Mouse (Mus musculus): ENCODE results near the gene Stx18. TPM values are rescaled to one million over a fixed set of nuclear protein-coding genes. Genes with fewer than 3 reads are reported as not detected.

The Stx18 gene
- total RNA-seq, 2 experiments from 2014 or later = 30.9 to 47.2 TPM

DNA sequence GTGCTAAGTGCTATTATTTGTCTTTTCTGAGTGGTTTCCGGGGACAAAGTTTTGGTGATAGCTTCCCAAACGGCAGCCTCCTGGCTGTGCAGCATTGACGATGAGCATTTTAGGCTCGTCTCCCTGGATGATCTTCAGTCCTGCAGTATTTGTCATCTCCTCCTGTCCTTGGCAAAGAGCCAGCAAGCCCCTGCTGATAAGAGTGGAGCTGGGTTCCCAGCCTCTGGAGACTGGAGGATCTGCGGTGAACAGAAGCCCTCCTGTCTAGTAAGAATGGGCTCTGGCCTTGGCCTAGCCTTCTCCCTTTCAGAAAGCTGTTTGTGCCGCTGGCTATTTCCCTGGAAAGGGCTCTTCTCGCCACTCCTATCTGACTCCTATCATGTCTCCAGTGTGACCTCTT lies 83.2 kb downstream of the Stx18 start:
- no peak for ATAC-seq (replicated peaks; ENCODE audit: poor library complexity, severe bottlenecking)

GRCm38 (mm10) chr5:38126519-38127306 lies 88.2 kb downstream of the Stx18 start:
- ATAC-seq (replicated peaks; ENCODE audit: poor library complexity, severe bottlenecking) = no peak

- ATAC-seq (replicated peaks; ENCODE audit: poor library complexity, severe bottlenecking) = no peak
These were observed 90.8 kb downstream of the Stx18 start for GRCm38 (mm10) chr5:38129339-38129738.

- ATAC-seq (replicated peaks; ENCODE audit: poor library complexity, severe bottlenecking) = no peak
These were observed 97.7 kb downstream of the Stx18 start for GRCm38 (mm10) chr5:38136247-38136646.

DNA sequence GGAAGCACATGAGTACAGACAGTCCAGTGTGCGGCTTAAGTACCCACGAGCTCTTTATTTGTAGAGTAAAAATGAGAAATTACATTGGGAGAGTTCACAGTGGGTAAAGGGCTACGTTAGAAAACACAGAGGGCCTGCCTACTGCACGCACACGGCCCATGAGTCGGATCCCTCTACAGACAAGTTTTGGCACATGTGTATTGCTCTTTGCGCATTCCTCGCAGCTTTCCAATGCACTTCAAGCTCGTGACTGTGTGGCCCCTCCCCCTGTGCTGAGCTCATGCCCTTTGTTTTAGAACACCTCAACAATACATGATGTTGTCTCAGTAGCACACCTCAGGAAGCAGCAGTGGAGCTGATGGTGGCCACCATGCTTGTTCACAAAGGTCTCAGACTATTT lies 98.6 kb downstream of the Stx18 start:
- no peak; the same call in 1 of the 2 replicates for ATAC-seq (replicated peaks; ENCODE audit: poor library complexity, severe bottlenecking)

DNA sequence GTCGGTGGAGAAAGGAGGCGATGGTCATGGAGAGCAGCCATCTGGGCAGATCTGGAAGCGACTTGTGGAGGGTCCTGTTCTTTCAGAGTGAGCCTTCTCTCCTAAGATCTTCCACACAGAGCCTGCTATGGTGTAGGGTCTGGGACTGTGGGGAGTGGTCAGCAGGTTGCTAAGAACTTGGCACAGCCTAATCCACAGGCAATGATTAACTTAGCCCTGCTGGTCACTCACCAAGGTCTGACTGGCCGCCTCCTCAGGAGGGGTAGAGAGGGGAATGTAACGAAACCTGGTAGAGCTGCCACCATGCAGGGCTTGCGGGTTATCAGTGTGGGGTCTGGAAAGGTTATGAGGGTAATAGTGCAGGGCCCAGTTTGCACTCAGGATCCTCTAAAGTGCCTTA lies 102.4 kb downstream of the Stx18 start:
- ATAC-seq (replicated peaks; ENCODE audit: poor library complexity, severe bottlenecking) = no peak

DNA sequence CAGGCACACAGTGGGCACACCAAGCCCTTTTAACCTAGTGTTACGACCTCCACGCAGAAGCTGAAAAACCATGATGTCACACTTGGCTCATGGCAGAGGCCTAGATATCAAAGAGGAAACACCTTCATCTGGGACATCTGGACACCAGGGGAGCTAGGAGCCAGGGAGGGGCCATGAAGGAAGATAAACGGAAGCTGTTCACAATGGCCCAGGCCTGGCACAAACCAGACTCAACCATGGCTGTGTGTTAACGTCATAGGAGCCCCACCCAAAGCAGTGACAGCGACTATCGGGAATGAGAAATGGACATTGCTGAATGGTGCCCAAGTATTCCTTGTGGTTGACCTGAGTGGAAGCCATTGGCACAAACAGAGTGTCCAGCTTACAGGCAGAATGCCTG lies 108.0 kb downstream of the Stx18 start:
- no peak for ATAC-seq (replicated peaks; ENCODE audit: poor library complexity, severe bottlenecking)

- ATAC-seq (replicated peaks; ENCODE audit: poor library complexity, severe bottlenecking) = no peak
These were observed 112.7 kb downstream of the Stx18 start for GRCm38 (mm10) chr5:38151264-38151663.

- no peak for ATAC-seq (replicated peaks; ENCODE audit: poor library complexity, severe bottlenecking)
These were observed 113.9 kb downstream of the Stx18 start for GRCm38 (mm10) chr5:38152201-38153108.

GRCm38 (mm10) chr5:38153636-38154035 lies 115.1 kb downstream of the Stx18 start:
- no peak for ATAC-seq (replicated peaks; ENCODE audit: poor library complexity, severe bottlenecking)

DNA sequence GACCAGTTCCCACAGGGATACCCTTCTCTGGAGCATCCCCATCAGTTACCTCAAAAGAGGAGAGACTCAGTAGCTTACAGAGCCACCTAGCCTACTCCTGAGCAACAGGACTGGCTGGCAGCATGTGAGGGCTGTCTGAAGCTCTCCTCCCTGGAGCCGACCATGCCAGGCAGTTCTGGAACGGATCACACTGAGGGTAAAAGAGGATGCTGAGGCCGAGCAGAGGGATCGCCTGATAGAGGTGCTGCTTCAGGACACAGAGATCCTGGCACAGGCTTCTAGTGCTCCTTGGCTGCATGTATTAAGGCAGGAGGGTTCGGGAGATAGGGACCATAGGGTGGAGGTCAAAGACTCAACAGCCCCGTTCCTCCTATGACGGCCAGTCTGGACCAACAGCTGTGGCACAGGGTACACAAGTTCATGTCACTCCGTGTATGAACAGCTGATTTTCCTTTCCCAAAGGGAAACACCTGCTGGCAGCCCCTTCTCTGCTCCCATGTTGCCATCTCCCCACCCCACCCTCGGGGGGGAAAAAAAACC lies 119.0 kb downstream of the Stx18 start:
- ATAC-seq (replicated peaks; ENCODE audit: poor library complexity, severe bottlenecking) = no peak

DNA sequence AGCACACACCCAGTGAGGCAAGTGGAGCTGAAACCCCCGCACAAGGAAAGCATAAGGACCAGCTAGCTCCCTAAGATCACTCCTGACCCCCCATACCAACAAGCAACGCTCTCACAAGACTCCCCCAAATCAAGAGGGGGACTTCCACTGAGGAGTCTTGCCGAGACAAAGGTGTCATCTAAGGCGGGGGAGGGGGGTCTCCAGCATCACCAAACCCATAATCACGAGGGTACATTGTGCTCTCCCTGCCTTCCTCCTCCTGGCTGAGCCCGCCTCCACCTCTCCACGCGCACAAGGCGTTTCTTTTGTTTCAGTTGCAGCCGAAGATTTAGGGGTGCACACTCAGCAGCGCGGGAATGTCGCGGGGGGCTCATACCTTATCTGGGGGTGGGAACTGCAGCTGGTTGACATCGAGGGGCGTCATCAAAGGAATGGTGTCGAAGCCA lies 120.0 kb downstream of the Stx18 start:
- 0 out of 2 replicates have a peak, but pooled peaks have one; percentile 3 for ATAC-seq (replicated peaks; ENCODE audit: poor library complexity, severe bottlenecking)

DNA sequence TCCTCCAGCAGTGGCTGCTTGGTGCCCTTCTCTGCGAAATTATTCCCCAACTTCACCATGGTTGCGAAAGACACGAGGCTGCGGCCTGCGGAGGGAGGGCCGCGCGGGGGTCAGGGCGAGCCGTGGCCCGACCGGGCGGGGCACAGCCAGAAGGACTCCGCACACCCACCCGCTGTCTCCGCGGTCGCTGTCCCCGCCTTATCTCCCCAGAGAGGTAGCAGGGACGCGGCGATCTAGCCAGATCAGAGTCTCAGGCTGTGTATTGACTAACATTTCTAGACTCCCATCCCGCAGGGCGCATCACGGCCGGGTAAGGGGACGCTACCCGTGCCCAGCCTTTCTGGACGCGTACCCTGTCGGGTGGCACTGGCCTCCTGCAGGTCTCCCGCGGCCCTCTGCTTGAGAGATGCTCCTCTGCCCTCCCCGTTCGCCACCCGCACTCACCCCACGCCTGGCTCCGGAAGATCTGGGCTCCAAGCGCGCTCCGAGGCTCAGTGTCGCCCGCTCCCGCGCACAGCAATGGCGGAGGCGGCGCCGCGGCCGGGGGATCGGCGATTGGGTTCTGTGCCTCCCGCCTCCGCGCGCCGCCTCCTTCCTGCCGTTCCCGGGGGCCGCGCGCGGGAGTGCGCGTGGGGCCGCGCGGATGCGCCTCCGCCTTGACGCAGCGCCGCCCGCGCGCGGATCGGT lies 120.5 kb downstream of the Stx18 start:
- ATAC-seq (replicated peaks; ENCODE audit: poor library complexity, severe bottlenecking) = peak; percentile 59

DNA sequence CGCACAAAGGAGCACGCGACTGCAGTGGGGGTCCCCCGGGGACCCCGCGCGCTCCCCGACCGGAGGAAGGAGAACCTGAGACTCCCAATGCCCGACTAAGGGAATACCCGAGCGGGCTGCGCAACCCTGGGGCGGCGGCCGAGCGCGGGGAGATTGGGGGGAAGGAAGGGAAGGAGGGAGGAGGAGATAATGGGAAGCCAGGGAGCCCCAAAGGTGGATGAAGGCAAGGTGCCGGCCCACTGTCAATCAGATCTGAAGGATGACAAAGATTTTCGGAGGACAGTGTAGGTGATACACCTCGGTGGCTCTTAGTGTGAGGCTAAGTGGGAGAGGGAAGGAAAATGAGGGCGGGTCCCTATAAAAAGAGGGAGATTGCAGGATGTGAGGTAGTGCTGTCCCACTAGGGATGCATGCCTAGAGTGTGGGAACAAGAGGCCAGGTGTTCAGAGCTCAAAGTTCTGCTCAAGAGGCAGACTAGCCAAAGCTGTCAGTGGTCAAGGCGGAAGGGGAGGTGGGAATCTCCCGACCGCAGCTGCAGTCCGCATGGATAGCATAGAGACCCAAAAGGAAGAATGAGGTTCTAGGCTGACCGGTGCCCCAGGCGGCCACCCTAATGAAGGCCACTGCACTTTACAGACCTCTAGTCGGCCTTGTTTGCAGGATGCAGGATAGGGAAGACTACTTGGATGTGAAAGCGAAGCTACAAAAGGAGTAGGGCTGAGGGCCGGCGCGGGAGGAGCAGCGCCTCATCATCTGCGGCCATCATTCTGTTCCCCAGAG lies 121.3 kb downstream of the Stx18 start, which contains the start of gene Nsg1:
Nsg1 (minus strand) TSS at position 274 of the 780 bp plus-strand sequence.
- no peak for ATAC-seq (replicated peaks; ENCODE audit: poor library complexity, severe bottlenecking)

DNA sequence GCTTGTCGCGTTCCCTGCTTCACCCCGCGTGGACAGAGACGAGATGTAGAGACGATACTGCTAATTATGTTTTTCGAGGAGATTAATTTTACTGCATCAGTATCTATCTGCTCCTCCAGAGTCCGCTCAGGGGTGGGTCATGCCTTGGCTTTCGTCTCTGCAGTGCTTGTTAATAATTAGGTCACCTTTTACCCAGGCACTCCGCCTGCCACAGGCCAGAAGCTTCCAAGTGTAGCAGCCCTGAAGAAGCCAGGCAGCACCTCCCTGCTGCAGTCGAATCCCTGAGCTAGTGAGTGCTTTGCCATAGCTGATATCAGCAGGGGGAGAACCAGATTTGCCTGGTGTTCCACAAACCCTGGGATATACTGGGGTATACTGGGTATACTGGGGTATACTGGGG lies 130.0 kb downstream of the Stx18 start:
- no peak for ATAC-seq (replicated peaks; ENCODE audit: poor library complexity, severe bottlenecking)

- no peak for ATAC-seq (replicated peaks; ENCODE audit: poor library complexity, severe bottlenecking)
These were observed 135.2 kb downstream of the Stx18 start for GRCm38 (mm10) chr5:38173766-38174165.

- ATAC-seq (replicated peaks; ENCODE audit: poor library complexity, severe bottlenecking) = no peak
These were observed 135.8 kb downstream of the Stx18 start for GRCm38 (mm10) chr5:38174256-38174912.

GRCm38 (mm10) chr5:38184688-38185285 lies 146.2 kb downstream of the Stx18 start:
- ATAC-seq (replicated peaks; ENCODE audit: poor library complexity, severe bottlenecking) = no peak

GRCm38 (mm10) chr5:38187006-38187405 lies 148.5 kb downstream of the Stx18 start:
- ATAC-seq (replicated peaks; ENCODE audit: poor library complexity, severe bottlenecking) = no peak

All from granulocyte monocyte progenitor cell, adult 5-6 weeks (primary cell).